Mouse (Mus musculus): Measurements from ENCODE around the gene Lztfl1.
"Not testable (repeated sequence)": the region's sequence is repeated elsewhere in the genome, so short reads cannot be mapped to it uniquely, and the experiment has no call there.

The Lztfl1 gene

DNA sequence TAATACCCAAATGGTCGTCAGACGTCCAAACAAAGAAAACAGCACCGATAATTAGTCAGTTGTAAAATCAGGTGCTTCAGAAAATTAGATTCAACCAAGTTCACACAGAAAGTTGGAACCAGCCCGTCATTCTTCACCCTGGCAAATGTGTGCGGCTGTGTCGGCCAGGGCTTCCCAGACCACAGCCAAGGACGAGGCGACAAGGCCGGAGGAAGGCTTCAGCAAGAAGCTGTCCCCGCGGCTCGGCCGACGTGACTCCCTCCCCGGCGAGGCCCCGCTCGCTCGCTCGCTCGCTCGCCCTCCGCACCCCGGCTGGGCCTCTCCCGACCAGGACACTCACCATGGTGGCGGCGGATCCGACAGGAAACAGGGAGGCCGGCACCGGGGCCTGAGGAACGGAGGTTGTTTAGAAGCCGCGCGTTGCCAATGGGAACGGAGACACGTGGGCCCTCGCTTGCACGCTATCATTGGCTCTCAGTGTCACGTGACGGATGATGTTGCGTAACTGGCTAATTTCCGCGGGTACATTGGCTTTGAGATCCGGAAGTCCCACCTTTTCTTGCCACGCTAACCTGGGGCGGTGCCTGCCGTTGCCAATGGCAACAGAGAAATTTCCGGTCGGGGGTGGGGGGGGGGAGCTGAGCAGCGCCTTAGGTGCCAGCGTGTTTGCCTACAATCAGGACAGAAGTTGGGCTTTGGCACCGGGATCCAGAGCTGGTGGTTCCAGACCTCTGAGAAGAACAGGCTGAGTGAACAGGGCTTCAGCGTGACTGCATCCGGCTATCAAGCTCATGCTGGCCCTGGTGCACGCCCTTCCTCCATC, at the start of gene Lztfl1:
Gene Lztfl1 (minus strand): TSS at position 512 of the 823 bp plus-strand sequence.
- in situ Hi-C loops (cut with MboI; ENCODE audit: low pct_unique_long_range_greater_than_20kb in 1 of 2, low sequenced_read_pairs in 2 of 2, unreplicated experiment in 1 of 2): no loop called here

GRCm38 (mm10) chr9:123766996-123767395, 49.5 kb upstream of the Lztfl1 start:
- in situ Hi-C loops (cut with MboI; ENCODE audit: low pct_unique_long_range_greater_than_20kb in 1 of 2, low sequenced_read_pairs in 2 of 2, unreplicated experiment in 1 of 2): no loop called here

GRCm38 (mm10) chr9:123763771-123764170, 46.3 kb upstream of the Lztfl1 start:
- in situ Hi-C loops (cut with MboI; ENCODE audit: low pct_unique_long_range_greater_than_20kb in 1 of 2, low sequenced_read_pairs in 2 of 2, unreplicated experiment in 1 of 2): no loop called here

GRCm38 (mm10) chr9:123762886-123763285, 45.4 kb upstream of the Lztfl1 start:
- in situ Hi-C loops (cut with MboI; ENCODE audit: low pct_unique_long_range_greater_than_20kb in 1 of 2, low sequenced_read_pairs in 2 of 2, unreplicated experiment in 1 of 2): no loop called here

- in situ Hi-C loops (cut with MboI; ENCODE audit: low pct_unique_long_range_greater_than_20kb in 1 of 2, low sequenced_read_pairs in 2 of 2, unreplicated experiment in 1 of 2): no loop called here
These were observed 43.3 kb upstream of the Lztfl1 start for GRCm38 (mm10) chr9:123760806-123761205.

DNA sequence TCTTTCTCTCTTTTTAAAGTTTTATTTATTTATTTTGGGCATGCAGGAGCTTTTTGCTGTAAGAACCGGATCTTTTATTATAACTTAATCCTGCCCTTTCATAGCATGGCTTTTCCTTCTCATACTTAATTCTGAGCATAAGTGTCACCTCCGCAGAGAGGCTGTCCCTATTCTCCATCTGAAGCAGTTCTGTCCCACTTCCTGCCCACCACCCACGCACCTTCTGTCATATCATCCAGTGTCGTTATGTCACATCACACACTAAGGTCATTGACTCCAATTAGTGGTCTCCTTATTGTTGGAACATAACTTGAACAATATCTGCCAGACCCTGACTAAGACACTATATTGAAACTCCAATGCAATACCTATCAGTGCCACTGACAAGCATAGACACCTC, 41.1 kb upstream of the Lztfl1 start:
- in situ Hi-C loops (cut with MboI; ENCODE audit: low pct_unique_long_range_greater_than_20kb in 1 of 2, low sequenced_read_pairs in 2 of 2, unreplicated experiment in 1 of 2): no loop called here

DNA sequence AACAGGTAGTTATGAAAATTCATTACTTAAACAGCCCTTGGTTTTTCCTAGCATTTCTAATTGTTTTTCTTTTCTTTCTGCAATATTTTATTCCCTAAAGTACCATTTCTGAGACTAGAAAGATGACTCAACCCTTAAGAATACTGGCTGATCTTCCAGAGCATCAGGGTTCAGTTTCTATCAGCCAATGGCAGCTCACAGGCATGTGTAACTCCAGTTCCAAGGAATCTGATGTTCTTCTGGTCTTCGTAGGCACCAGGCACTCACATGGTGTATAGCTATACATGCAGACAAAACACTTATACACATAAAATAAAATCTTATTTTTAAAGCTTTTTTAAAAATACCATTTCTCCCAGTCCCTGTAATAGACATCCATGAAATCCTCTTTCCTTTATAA, 40.7 kb upstream of the Lztfl1 start:
- in situ Hi-C loops (cut with MboI; ENCODE audit: low pct_unique_long_range_greater_than_20kb in 1 of 2, low sequenced_read_pairs in 2 of 2, unreplicated experiment in 1 of 2): no loop called here

GRCm38 (mm10) chr9:123757326-123757725, 39.8 kb upstream of the Lztfl1 start:
- in situ Hi-C loops (cut with MboI; ENCODE audit: low pct_unique_long_range_greater_than_20kb in 1 of 2, low sequenced_read_pairs in 2 of 2, unreplicated experiment in 1 of 2): no loop called here

DNA sequence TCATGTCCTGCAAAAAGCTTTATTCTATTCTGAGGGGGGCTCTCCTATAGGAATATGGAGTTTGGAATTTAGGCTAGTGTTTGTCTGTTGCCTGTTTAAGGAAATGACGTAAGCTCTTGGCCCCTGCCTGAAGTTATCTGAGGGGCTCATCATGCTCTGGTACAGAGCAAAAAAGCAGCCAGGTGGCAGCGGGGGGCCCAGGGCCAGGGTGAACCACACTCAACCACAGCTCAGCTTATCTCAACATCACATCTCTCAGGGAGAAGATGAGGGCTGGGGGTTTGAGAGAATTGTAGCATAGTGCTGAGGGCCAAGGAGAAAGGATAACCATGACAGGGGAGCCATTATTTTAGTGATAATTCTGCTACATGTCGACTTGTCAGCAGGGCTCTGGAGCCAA, 39.3 kb upstream of the Lztfl1 start:
- in situ Hi-C loops (cut with MboI; ENCODE audit: low pct_unique_long_range_greater_than_20kb in 1 of 2, low sequenced_read_pairs in 2 of 2, unreplicated experiment in 1 of 2): no loop called here

GRCm38 (mm10) chr9:123754333-123754732, 36.8 kb upstream of the Lztfl1 start:
- in situ Hi-C loops (cut with MboI; ENCODE audit: low pct_unique_long_range_greater_than_20kb in 1 of 2, low sequenced_read_pairs in 2 of 2, unreplicated experiment in 1 of 2): no loop called here

GRCm38 (mm10) chr9:123749687-123750086, 32.2 kb upstream of the Lztfl1 start:
- in situ Hi-C loops (cut with MboI; ENCODE audit: low pct_unique_long_range_greater_than_20kb in 1 of 2, low sequenced_read_pairs in 2 of 2, unreplicated experiment in 1 of 2): not testable (repeated sequence)

GRCm38 (mm10) chr9:123740799-123741198, 23.3 kb upstream of the Lztfl1 start:
- in situ Hi-C loops (cut with MboI; ENCODE audit: low pct_unique_long_range_greater_than_20kb in 1 of 2, low sequenced_read_pairs in 2 of 2, unreplicated experiment in 1 of 2): no loop called here

- in situ Hi-C loops (cut with MboI; ENCODE audit: low pct_unique_long_range_greater_than_20kb in 1 of 2, low sequenced_read_pairs in 2 of 2, unreplicated experiment in 1 of 2): no loop called here
These were observed 16.6 kb upstream of the Lztfl1 start for GRCm38 (mm10) chr9:123734133-123734532.

- in situ Hi-C loops (cut with MboI; ENCODE audit: low pct_unique_long_range_greater_than_20kb in 1 of 2, low sequenced_read_pairs in 2 of 2, unreplicated experiment in 1 of 2): no loop called here
These were observed 13.8 kb upstream of the Lztfl1 start for GRCm38 (mm10) chr9:123731271-123731670.

DNA sequence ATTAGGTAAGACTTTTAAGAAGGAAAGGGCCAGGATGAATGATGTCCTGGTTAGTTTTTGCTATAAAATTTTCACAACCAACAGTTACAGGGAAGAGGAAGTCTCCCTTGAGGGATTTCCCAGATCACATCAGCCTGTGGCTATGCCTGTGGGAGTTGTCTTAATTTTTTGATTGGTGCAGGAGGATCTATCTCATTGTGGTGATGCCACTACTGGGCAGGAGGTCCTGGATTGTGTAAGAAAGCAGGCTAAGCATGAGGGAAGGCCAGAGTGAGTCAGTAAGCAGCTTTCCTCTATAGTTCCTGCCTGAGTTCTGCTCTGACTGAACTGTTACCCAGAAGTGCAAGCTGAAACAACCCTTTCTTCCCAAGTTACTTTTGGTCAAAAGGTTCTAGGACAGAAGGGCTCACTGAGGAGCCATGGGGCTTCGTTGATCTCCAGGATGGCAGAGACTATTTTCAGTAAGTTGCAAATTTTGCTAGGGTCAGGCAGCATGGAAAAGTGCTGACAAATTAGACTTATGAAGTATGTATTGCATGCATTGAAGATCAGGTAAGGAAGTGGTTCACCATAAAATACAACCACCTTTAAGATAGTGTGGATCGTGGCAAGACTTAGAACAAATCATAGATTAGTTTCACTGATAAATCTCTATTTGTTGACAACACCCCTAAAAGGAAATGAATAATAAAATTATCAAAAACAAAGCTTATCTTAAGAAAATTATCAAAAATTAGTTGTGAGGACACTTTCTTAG, 5.4 kb upstream of the Lztfl1 start:
- in situ Hi-C loops (cut with MboI; ENCODE audit: low pct_unique_long_range_greater_than_20kb in 1 of 2, low sequenced_read_pairs in 2 of 2, unreplicated experiment in 1 of 2): no loop called here

DNA sequence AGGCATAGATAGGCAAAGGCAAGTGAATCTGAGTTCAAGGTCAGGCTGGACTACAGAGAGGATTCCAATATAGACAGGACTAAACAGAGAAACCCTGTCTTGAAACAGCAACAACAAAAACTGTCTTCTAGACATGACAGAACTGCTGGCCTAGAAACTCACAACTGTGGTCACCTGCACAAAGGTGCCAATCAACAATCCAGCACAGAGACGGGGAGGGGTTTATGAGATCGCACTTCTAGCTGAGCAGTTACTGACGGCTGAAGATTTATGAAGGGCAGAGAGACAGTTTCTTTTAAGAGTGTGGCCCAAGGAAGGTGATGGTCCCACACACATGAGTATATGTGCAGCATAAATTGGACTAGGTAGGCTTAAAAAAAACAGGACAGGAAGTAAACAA, 1.2 kb downstream of the Lztfl1 start:
- in situ Hi-C loops (cut with MboI; ENCODE audit: low pct_unique_long_range_greater_than_20kb in 1 of 2, low sequenced_read_pairs in 2 of 2, unreplicated experiment in 1 of 2): no loop called here

DNA sequence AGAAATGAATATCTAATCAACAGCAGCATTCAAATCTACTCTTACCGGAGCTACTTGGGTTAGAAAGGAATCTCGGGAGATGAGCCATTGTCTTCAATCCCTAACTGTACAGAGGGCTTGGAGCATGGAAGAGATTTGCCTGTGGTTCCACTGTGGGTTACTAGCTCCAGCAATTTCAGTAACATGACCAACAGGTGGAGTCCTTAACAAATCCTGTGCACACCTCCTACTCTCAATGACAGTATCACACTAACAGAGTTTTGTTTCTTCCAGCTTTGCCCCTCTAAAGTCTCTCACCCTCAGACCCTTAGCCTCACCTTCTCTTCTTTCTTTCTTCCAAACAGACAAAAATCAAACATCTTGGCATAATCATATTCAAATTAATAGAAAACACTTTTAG, 4.4 kb downstream of the Lztfl1 start:
- in situ Hi-C loops (cut with MboI; ENCODE audit: low pct_unique_long_range_greater_than_20kb in 1 of 2, low sequenced_read_pairs in 2 of 2, unreplicated experiment in 1 of 2): no loop called here

DNA sequence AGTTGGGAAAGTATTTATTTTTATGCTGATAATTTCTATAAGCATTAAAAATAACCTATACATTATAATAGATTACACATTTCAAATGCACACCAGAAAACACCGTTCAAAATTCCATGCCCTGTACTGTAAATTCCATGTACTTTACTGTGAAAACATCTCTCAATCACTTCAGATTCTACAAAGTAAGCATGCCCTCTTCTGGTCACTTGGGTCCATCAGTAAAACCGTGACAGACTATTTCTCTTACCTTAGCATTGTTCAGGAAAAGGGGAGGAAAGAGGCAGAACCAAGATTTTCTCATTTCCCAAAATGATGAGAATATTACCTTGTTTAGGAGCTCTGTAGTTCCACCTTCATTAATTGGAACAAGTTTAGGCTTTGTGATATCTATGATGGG, 8.3 kb downstream of the Lztfl1 start:
- in situ Hi-C loops (cut with MboI; ENCODE audit: low pct_unique_long_range_greater_than_20kb in 1 of 2, low sequenced_read_pairs in 2 of 2, unreplicated experiment in 1 of 2): no loop called here

GRCm38 (mm10) chr9:123701822-123702221, 15.7 kb downstream of the Lztfl1 start:
- in situ Hi-C loops (cut with MboI; ENCODE audit: low pct_unique_long_range_greater_than_20kb in 1 of 2, low sequenced_read_pairs in 2 of 2, unreplicated experiment in 1 of 2): no loop called here
